Mouse (Mus musculus) cerebellum, adult 9-11 months (tissue): ENCODE results near the gene Nfam1.

Source experiments
- DNase-seq: peaks from one replicate; pipeline ENCODE4 v3.0.0; 2022

Nfam1 gene

GRCm38 (mm10) chr15:82992079-82992783 is 40.9 kb downstream of the Nfam1 start:
- peak; percentile 59 for DNase-seq

DNA sequence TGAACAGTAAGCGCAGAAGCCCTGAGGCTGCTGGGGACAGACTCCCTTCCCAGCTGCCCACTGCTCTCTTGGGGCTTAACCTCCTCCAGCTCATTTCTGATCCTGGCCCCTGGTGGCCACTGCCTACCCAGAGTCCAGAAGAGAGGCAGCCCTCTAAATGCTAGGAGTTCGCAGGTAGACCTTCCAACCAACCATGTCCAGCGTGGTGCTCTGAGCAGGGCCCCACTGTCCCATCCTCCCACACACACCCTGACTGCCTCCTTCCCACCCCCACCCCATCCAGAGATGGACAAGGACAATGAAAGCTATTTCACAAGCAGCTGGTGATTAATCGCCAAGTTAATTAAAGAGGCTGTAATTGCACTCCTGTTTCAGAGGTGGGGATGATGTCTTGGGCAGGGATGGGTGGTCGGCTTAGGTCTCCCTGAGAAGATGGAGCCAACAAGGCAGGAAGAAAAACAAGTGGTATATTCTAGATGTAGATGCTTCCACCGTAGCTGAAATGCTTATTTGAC is 43.9 kb downstream of the Nfam1 start:
- DNase-seq = no peak

DNA sequence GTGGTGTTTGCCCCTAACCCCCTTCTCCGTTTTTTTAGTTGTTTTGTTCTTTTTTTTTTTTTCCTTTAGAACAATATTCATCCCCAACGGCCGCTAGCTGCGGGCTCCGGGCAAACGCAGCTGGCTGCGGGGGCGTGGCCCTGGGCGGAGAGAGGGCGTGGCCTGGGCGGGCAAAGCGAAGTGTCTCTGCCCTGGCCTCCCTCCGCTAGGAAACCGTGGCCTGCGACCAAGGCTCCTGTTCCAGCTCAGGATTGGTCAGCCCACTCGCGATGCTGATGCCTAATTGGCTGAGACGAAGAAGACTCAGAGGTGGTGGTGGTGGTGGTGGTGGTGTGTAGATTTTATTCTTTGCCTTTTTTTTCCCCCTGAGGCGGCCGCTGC is 45.4 kb downstream of the Nfam1 start, which contains the start of gene Tcf20:
Gene Tcf20 (minus strand): TSS at position 141 of the 381 bp plus-strand sequence.
- peak; percentile 77 for DNase-seq

- no peak for DNase-seq
Measured at GRCm38 (mm10) chr15:82987014-82987731, 45.9 kb downstream of the Nfam1 start.

- no peak for DNase-seq
Measured at GRCm38 (mm10) chr15:82984574-82984973, 48.5 kb downstream of the Nfam1 start.

DNA sequence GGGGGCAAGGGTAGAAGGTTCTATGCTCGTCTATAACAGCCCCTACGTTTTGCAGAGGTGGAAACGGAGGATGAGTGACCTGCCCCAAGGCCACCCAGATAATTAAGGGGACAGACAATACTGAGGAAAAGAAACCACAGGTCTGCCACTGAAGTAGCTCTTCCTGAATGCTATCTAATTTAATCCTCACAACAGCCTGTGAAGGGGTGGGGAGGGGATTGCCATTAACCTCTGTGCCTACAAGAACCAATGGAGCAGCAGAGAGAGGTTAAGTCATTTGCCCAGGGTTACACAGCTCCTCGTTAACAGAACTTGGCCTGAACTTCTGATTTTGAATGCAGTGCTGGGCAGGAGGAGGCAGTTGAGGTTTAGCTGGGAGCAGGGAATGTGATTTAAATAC is 49.0 kb downstream of the Nfam1 start:
- no peak for DNase-seq

GRCm38 (mm10) chr15:82983416-82984026 is 49.6 kb downstream of the Nfam1 start:
- DNase-seq = no peak

DNA sequence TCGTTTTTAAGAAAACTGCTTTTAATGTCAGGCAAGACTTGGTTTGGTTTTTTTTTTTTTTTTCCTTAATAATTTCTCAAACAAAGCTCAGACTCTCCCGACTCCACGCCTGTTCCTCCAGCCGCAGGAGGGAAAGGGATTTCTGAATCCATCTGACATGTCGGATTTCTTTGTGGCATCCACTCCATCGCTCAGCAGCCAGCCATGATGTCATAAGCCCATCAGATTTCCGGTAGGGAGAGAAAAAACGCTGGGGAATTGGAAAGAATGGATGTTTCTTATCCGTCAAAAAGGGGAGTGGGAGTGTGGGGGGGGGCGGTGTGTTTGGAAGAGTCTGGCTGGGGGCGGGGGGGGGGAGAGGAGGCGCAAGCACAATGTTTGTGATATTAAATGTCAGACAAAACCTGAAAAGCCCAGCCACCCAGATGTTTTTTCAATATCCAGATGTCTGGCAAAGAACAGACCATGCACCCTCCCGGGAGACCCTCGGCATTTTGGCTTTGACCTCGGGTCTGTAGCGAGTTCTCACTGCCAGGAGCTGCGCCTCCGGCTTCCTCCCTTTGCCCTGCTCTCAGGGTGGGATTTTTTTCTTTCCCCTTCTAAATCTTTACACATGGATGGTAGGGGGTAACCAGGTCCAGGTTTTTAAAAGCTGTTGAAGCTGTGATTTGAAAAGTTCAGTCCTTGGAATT is 50.2 kb downstream of the Nfam1 start:
- no peak for DNase-seq

DNA sequence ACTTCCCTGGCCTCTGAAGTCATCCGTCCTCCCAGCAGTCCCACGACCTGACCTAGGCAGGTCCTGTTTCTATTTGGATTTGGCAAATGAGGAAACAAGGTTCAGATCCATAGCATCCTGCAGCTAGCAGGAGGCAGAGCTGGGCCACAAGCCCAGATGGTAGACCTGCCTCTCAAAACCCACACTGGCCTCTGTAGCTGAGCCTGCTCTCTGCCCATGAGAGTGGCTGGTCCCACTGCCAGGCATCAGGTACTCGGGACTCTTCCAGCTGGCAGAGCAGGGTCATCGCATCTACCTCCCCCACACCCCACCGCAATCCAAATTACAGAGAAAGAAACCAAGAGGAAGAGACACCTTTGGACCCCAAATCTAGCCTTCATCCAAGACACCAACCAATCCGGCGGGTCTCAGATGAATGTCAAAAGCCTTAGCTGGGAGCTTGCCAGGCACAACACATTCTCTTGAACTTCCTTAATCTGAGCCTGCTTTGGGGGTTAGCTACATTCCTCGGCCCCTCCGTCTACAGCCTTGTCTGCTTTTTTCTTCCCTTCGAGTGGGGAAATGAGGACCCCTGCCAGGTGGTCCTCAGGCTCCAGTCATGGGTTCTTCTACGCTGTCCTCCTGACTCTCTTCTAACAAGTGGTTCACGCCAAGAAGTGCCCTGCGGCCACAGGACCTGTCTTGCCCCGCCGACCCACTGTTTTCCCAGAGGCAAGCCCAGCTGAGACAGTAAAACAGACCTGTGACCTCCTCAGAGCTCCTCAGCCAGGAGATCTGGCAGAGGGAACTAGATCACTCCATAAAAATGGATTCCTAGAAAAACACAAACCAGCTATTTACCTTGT is 51.2 kb downstream of the Nfam1 start:
- DNase-seq = no peak

- DNase-seq = no peak
Measured at GRCm38 (mm10) chr15:82979531-82979930, 53.6 kb downstream of the Nfam1 start.

- no peak for DNase-seq
Measured at GRCm38 (mm10) chr15:82974471-82974870, 58.6 kb downstream of the Nfam1 start.

DNA sequence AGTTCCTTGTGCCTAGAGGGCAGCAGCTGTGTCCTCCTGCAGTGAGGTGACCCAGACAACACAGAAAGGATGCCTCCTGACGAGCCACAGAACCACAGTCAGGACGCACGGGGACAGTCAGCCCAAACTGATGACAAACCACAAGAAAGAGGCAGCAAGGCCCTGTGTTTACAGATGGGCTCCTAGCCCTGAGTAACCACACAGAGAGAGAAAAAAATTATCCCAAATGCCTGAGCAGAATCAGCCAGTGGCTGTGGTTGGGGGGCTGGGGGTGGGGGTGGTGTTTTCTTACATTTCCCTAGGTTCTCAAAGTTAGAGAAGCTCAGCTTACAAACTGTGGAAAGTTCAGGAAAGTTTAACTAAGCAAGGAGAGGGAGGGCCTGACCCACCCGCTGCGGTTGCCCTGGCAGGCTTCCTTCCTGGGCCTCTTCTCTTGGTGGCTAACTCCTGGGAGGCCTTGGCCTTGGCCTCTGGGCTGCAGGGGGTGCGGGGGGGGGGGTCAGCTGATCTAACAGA is 63.8 kb downstream of the Nfam1 start:
- no peak for DNase-seq

DNA sequence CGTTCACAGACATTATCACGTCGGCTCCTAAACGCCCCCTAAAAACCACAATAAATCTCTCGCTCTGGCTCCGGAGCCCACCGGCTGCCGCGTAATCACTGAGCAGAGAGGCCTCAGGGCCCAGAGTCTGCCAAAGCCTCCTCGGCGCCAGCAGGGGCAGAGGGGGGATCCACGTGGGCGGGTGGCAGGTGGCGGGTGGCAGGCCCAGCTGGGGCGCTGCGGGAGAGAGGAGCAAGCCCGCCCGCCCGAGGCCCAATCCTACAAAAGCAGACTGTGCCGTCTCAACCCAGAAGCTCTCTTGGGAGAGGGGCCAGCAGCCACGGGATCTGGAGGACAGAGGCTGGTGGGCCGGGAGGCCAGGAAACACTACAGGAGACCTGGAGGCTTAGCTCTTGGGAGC is 64.7 kb downstream of the Nfam1 start:
- peak; percentile 90 for DNase-seq

DNA sequence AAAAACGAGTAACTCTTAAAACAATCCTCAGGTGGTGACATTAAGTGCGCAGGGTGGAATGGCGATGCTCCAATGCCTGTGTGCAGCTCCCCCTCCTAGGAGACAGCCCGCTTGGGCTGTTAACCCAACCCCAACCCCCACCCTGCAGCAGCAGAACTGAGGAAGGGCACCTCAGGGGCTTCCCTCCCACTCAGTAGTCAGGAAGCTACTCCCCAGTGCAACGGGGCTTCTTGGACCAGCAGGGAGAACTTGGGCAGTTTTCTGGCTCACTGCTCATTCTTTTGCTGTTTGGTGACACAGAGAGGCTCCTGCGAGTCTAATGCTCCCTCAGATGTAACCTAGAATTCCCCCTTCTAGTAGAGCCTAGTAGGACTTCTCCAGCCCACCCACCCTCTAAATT is 65.2 kb downstream of the Nfam1 start:
- DNase-seq = no peak

DNA sequence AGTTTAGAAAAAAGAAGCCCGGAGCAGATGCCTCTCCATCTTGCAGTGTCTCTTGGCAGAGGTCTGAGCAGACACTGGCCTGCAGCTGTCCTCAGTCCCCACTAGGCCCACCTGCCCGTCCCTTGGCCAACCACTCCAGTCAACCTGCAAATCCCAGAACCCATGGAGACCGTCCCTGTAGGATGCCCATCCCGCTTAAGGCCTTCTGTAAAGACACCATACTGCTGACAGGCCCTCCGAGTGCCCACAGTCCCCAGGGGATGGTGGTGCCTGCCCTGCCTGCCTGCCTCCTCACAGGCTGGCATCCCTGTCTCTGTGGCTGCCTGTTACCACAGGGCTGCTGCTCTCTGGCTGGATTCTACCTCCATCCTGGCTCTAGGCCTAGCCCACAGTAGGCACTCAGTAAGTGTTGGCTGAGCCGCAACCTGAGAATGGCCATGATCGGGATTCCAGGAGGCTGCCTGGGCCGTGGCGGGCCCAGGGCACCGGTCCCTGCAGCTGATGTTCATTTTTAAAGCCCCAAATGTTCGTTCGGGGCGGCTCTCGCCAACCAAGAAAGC is 68.8 kb downstream of the Nfam1 start:
- DNase-seq = peak; percentile 71

GRCm38 (mm10) chr15:82963556-82964156 is 69.5 kb downstream of the Nfam1 start:
- DNase-seq = no peak

DNA sequence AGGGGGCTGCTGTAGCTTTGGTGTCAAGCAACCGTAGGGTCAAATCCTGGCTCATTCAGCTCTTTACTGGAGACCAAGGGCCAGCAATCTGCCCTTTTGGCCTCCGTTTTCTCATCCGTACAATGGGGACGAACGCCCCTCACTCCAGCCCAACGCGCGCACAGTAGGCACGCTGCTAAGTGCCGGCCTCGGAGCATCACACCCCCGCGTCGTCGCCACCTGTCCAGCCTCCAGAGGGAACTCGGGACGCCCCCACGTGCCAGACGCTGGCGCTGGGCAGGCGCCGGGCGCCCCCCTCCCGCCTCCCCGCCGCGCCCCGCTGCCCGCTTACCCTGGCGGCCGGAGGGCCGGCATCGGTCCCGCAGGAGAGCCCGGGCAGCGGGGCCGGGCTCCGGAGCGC is 70.0 kb downstream of the Nfam1 start:
- no peak for DNase-seq

GRCm38 (mm10) chr15:82962536-82962935 is 70.6 kb downstream of the Nfam1 start:
- DNase-seq = no peak

DNA sequence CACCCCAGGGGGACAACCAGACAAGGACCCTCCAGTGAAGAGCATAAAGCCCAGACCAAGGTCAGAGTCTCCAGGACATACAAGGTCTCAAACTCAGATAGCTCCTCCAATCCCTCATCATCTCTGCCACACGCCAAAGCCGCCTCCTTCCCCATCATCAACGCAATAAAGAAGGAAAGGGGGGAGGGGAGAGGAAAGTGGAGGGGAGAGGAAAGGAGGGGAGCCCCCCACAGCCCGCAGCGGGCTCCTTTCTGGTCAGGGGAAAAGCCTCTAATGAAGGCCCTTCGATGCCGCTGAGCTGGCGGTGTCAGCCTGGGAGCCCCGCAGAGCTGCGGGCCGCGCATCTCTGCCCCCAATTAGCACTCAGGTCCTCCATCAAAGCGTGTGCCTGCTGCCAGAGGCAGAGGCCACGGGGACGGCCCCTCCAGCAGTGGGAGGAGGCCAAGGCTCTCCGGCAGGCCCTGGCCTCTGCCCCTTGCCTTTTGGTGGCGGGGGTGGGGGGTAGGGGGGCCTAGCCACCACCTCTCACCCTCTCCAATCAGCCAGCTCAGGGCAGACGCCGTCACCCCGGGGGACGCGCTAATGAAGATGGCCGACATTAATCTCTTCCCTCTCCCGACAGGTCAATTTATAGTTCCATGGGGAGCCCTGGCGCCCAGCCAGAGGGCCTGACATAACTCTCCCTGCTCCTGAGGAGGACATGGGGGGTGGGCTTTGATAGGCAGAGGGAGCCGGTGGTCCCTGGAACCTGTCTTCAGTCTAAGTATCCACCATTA is 72.1 kb downstream of the Nfam1 start:
- DNase-seq = peak; percentile 52

DNA sequence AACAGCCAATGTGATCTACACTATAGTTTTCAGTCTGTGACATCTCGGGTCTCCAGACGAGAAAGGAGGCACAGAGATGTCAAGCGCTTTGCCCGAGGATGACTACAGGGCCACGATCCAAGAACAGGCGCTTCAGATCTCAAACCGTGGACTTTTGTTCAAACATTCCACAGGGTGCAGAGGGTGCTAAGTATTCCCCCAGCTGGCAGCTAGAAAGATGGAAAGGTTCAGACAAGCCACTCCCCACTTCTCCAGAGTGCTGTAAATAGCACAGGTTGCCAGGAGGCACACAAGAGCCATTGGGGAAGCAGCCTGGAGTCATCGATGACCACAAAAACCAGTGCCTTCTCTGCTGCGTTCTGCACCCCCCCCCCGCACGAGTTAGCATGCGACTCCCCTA is 74.0 kb downstream of the Nfam1 start:
- no peak for DNase-seq
